Mouse (Mus musculus) adrenal gland, postnatal 36 days (tissue): Measurements from ENCODE around the gene Nos1ap. TPM values are rescaled to one million over a fixed set of nuclear protein-coding genes. Genes with fewer than 3 reads are reported as not detected.

Source experiments
- DNase-seq, 2 experiments: peaks; one replicate each; pipeline ENCODE4 v3.0.0; 2021; ENCODE audit warnings: mixed read lengths in 1 of 2
- long read RNA-seq, 2 experiments: library from polyadenylated mRNA; stranded (forward); transcript quantifications; one replicate each; pipeline ENCODE4 v2.0.0; 2021; ENCODE audit warnings: borderline sequencing depth in 2 of 2
- total RNA-seq, 2 experiments: library from RNA; stranded (reverse); gene quantifications; 2 replicates each; pipeline ENCODE4 v1.2.3; 2021

Gene Nos1ap
- total RNA-seq = 10 to 100 TPM; 19.2 to 25.1 TPM
- long read RNA-seq, experiment 1, partial matches to known transcripts = 0 of 16 reads
- long read RNA-seq, experiment 1, other reads (novel, unspliced or antisense) = 16 of 16 reads
- long read RNA-seq, experiment 2, partial matches to known transcripts = 1 of 6 reads
- long read RNA-seq, experiment 2, other reads (novel, unspliced or antisense) = 4 of 6 reads

- DNase-seq = peak; percentile 92 to 95
Observed at GRCm38 (mm10) chr1:170589219-170590040, at the start of gene Nos1ap. Nos1ap (minus strand) TSS chr1:170589861.

GRCm38 (mm10) chr1:170638941-170639340 is 49.3 kb upstream of the Nos1ap start:
- no peak for DNase-seq

- DNase-seq = no peak
Observed at GRCm38 (mm10) chr1:170632856-170633255, 43.2 kb upstream of the Nos1ap start.

- DNase-seq = peak; percentile 82 to 89
Observed at GRCm38 (mm10) chr1:170632385-170632784, 42.7 kb upstream of the Nos1ap start.

- DNase-seq = no peak
Observed at GRCm38 (mm10) chr1:170631571-170631970, 41.9 kb upstream of the Nos1ap start.

- DNase-seq = no peak
Observed at GRCm38 (mm10) chr1:170630489-170630888, 40.8 kb upstream of the Nos1ap start.

- DNase-seq = no peak
Observed at GRCm38 (mm10) chr1:170623432-170623831, 33.8 kb upstream of the Nos1ap start.

- DNase-seq = peak; percentile 38 to 42
Observed at GRCm38 (mm10) chr1:170622934-170623333, 33.3 kb upstream of the Nos1ap start.

- no peak for DNase-seq
Observed at GRCm38 (mm10) chr1:170619686-170620374, 30.2 kb upstream of the Nos1ap start.

GRCm38 (mm10) chr1:170612968-170613872 is 23.6 kb upstream of the Nos1ap start:
- peak; percentile 67 to 80 for DNase-seq

- no peak for DNase-seq
Observed at GRCm38 (mm10) chr1:170611631-170612030, 22.0 kb upstream of the Nos1ap start.

GRCm38 (mm10) chr1:170610695-170611094 is 21.0 kb upstream of the Nos1ap start:
- no peak for DNase-seq

- no peak for DNase-seq
Observed at GRCm38 (mm10) chr1:170610289-170610688, 20.6 kb upstream of the Nos1ap start.

- DNase-seq = no peak
Observed at GRCm38 (mm10) chr1:170609872-170610271, 20.2 kb upstream of the Nos1ap start.

- DNase-seq = no peak
Observed at GRCm38 (mm10) chr1:170608461-170609071, 18.9 kb upstream of the Nos1ap start.

- no peak for DNase-seq
Observed at GRCm38 (mm10) chr1:170607231-170607917, 17.7 kb upstream of the Nos1ap start.

- no peak for DNase-seq
Observed at GRCm38 (mm10) chr1:170605228-170606001, 15.8 kb upstream of the Nos1ap start.

GRCm38 (mm10) chr1:170594575-170594974 is 4.9 kb upstream of the Nos1ap start:
- DNase-seq = no peak

GRCm38 (mm10) chr1:170590531-170590930 is 870 bp upstream of the Nos1ap start:
- DNase-seq = no peak

- no peak for DNase-seq
Observed at GRCm38 (mm10) chr1:170590041-170590360, 340 bp upstream of the Nos1ap start.
